Mouse (Mus musculus) testis, adult 2 months (tissue): ENCODE data around the gene Zxdc.

Source experiments
- CTCF ChIP-seq: fragments of 200-500 bp; IDR thresholded peaks from 2 replicates; pipeline ENCODE4 v1.5.1; 2012; ENCODE audit warnings: low read depth, mild to moderate bottlenecking, inconsistent platforms, low read length, moderate library complexity; ENCODE audit not compliant: control insufficient read depth, insufficient read depth, insufficient replicate concordance
- POLR2A ChIP-seq: fragments of 200-500 bp; IDR thresholded peaks from 2 replicates; pipeline ENCODE4 v1.6.1; 2012; ENCODE audit warnings: low read depth, mild to moderate bottlenecking, inconsistent platforms, low read length, moderate library complexity; ENCODE audit not compliant: control insufficient read depth

DNA sequence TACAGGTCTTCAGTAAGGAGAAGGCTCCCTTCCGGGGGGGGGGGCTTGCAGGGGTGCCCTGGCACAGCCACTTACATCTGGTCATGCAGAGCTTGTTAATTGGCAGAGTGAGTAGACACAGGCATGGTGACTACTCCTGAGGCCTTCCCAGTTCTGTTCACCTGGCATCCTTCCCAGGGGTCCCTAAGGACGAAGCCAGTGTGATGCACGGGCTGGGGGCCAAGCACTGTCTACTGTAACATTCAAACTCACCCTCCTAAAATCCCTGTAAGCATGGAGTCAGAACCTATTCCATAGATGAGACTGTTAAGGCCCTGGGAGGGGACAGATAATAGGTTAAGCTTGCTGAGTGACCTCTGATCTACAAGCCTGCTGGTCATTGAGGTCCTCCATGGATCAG lies 45.3 kb upstream of the Zxdc start:
- TF ChIP-seq CTCF (no peak), POLR2A (no peak)
